Mouse (Mus musculus) lung, postnatal 0 days (tissue): ENCODE measurements around the gene Dyrk3.

ENCODE experiments used
- CTCF ChIP-seq: IDR thresholded peaks from 2 replicates; pipeline ENCODE4 v1.5.1; 2016; ENCODE audit warnings: antibody characterized with exemption, mild to moderate bottlenecking
- EP300 ChIP-seq: IDR thresholded peaks from 2 replicates; pipeline ENCODE4 v1.6.1; 2016; ENCODE audit warnings: antibody characterized with exemption, mild to moderate bottlenecking, control low read depth

GRCm38 (mm10) chr1:131137111-131137510 lies 1.0 kb downstream of the Dyrk3 start:
- TF ChIP-seq CTCF, result no peak
- TF ChIP-seq EP300, result no peak
